Mouse (Mus musculus): ENCODE measurements around the gene Tbata.

Tbata gene

DNA sequence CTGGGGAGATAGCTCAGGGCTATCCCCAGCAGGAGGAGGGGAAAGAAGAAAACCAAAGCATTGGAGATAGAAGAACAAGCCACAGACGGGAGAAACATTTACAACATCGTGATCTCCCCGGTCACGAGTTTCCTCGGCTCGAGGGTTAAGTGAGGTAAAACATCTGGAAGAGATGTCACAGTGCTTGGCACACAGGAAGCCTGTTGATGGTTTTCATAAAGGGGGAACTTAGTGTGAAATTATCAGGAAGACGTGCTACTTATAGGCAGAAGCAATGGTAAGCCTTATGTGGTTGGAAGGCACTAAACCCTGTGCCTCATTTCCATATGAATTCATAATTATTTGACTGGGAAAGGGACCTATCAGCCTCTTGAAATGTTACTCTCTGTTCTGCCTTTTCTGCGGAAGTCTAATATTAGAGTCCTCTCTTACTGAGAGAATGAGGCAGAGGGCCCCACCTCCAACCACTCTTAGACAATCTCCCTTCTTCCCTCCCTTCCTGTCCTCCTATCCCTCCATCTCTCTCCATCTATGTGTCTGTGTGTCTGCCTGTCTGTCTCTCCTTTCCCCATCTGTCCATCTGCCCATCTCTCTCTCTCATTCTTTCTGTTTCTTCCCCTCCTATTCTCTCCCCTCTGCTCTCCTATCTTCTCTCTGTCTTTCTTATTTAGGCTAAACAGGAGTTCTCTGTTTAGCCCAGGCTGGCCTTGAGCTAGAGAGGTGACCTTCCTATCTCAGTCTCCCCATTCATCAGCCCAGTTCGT lies 4.2 kb upstream of the Tbata start:
- DNase-seq = no peak

- DNase-seq = no peak
These were observed 3.4 kb upstream of the Tbata start for GRCm38 (mm10) chr10:61168393-61168792.

DNA sequence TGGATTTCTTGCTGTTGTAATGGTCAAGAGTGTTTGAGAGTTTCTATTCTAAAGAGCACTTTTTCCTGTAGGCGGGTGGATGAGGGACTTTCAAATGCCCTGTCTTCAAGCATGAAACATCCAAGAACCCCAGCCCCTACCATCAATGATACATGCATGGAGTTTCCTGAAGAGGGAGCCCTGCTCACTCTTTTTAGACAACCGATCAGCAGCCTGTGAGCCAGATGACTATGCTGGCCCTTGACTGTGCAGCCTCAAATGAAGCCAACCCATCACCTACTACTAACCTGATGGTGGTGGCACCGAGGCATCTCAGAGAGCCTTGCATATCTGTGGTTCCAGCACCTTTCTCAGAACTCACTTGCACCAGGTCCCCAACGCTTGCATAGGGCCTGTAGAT lies 742 bp downstream of the Tbata start:
- no peak for DNase-seq

- DNase-seq = no peak
These were observed 3.1 kb downstream of the Tbata start for GRCm38 (mm10) chr10:61174711-61175441.

- peak; percentile 52 for DNase-seq
These were observed 3.9 kb downstream of the Tbata start for GRCm38 (mm10) chr10:61175442-61176204.

- no peak for DNase-seq
These were observed 4.6 kb downstream of the Tbata start for GRCm38 (mm10) chr10:61176221-61176790.

- no peak for DNase-seq
These were observed 6.0 kb downstream of the Tbata start for GRCm38 (mm10) chr10:61177751-61178150.

GRCm38 (mm10) chr10:61178687-61179086 lies 6.9 kb downstream of the Tbata start:
- no peak for DNase-seq

- DNase-seq = no peak
These were observed 8.2 kb downstream of the Tbata start for GRCm38 (mm10) chr10:61179927-61180326.

DNA sequence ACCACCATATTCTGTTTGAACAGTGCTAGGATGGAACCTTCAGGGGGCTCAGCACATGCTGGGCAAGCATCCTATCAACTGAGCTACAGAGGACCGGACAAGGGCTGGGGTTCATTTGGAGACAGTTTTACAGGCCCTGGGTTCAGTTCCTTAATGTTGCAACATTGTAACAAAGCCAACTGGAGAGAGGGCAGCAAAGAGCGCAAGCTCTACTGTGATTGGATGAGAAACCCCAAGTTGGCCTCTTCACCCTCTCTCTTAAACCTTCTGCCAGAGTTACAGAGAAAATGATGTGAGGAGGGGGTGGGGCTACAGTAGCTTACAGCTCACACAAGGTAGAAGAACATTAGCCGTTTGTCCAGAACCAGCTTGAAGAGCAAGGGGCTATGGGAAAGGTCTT lies 15.2 kb downstream of the Tbata start:
- no peak for DNase-seq

DNA sequence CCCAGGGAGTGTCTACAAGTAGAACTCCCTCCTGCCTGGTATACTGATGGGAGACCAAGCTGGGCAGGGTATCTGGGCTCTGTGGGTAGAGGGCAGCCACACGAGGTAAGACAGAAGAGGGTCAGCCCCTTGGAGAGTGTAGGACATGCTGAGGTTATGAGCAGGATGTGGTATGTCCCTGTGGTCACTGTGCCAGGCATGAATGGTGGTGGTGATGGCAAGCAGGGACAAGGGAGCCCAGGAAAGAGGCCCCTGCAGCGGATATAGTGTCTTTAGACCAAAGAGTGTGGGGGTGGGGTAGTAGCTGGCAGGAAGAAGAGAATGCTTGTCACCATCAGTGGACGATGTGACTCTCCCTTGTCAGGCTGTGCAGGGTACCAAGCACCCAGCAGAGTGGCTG lies 16.3 kb downstream of the Tbata start:
- no peak for DNase-seq

DNA sequence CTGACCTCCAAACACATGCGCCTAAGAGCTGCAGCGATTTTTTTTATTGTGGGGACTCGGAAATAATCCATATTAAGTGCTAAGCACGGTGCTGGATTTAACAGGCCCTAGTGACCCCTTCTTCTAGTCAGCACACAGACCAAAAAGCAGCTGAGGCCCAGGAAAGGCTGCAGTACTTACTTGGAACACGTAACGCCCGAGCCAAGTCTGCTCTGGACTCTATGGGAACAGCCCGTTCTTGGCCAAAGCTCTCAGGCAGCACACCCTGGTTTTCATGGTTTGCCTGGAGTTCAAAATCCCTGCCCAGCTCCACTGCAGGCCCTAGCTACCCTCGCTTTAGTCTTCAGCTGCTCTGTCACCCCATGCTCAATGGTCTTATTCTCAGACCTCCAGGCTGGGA lies 22.9 kb downstream of the Tbata start:
- no peak for DNase-seq

GRCm38 (mm10) chr10:61195216-61195615 lies 23.5 kb downstream of the Tbata start:
- no peak for DNase-seq

- DNase-seq = no peak
These were observed 24.1 kb downstream of the Tbata start for GRCm38 (mm10) chr10:61195718-61196291.

DNA sequence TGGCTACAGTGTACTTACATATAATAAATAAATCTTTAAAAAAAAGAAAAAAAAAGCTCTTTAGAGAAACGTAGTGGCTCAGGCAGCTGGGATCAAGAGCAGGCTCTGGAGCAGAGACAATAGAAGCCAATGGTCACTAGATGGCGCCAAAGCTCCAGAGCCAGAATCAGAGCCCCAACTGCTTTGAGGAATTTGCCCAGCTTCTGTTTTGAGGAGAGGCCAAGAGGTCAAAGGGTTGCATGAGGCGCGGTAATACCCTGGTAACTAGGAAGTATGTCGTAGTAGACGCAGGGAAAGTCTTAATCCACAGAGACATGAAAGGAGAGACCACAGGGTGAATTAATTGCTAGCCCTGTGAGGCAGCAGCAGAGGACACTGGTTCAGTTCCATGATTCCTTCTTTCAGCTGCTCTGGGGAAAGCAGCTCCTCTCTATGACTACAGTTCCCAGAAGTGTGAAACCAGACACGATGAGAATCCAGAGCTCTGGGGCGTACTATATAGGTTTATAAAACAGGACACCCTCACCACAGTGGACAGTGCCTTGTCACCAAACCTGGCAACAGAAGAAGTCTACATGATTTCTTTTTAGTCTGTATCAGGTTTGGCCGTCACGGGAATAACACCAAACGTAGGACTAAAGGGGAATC lies 27.9 kb downstream of the Tbata start:
- peak; percentile 66 for DNase-seq

GRCm38 (mm10) chr10:61200232-61200820 lies 28.6 kb downstream of the Tbata start:
- DNase-seq = no peak

DNA sequence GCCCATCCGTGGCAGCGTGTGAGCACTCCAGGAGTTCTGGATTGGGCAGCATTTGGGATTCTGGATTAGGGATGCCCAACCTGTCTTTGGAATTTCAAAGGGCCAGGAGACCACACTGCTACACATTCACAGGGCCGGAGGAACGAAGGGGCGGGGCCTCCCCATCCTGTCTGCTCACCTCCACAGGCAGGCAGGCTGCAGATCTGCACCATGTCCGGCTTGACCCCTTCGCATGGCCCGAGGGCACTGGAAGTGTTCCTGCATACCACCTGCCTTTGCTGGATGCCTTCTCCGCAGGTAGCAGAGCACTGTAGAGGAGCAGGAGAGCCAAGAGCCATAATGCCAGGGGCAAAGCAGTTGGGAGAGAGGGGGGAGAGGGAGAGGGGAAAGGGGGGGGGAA lies 29.2 kb downstream of the Tbata start:
- no peak for DNase-seq

- DNase-seq = no peak
These were observed 30.0 kb downstream of the Tbata start for GRCm38 (mm10) chr10:61201596-61202318.

DNA sequence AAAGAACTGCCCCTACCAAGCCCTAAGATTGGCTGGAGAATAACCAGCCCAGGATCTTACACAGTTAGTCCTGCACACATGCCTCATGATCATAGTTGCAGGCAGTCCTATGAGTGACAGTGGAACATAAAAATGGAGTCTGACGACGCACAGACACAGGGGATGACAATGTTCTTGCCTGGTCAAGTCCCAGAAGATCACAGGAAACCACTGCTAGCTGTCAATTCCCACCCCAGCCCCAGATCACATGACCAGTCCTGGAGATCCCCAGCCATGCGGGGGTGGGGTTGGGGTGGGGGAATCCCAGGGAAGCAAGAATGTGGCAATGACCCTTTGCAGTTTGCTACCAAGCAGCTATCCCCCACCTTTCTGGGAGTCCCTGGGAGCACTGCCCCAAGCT lies 32.2 kb downstream of the Tbata start:
- no peak for DNase-seq

DNA sequence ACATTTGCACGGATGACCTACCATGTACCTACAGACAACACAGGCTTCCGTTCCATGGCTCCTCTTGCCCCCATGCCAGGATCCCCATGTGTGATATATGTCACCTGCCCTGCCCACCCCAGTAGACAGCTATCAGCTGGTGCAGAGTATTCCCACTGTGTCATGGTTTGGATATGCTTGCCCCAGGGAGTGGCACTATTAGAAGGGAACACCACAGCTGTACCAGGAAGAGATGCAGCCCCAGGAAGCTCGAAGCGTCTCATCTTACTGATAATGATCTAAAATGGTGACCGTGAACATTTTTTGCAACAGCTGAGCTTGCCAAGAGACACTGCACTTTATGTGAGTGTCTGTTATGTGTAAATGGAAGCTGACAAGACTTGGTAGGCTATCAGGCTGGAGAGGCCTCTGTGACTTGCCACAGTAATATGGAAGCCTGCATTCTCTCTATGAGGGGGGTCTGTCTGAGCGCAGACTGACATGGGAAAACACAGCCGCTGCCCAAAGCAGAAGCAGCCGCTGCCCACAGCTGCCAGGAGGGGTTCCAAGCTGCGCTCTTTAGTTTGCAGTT lies 36.4 kb downstream of the Tbata start:
- DNase-seq = no peak

DNA sequence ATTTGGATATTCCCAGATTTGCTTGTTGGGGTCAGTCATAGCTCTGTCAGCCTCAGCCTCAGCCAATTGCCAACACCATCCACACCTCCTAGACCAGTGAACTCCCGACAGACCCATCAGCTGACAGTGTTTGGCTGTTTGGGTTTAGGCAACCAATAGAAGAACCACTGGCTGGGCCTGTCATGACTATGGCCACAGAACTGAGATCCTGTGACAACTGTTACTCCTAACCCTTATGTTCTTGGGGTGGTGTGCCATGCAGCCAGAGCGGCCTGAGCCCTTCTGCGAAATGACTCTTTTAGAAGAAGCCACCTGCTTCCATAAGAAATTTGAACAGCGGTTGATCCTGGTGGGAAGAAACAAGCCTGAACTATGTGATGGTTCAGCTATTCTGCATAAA lies 39.4 kb downstream of the Tbata start:
- no peak for DNase-seq
